29 mouse cellular contexts compared by ENCODE assay signal in the genomic region with DNA sequence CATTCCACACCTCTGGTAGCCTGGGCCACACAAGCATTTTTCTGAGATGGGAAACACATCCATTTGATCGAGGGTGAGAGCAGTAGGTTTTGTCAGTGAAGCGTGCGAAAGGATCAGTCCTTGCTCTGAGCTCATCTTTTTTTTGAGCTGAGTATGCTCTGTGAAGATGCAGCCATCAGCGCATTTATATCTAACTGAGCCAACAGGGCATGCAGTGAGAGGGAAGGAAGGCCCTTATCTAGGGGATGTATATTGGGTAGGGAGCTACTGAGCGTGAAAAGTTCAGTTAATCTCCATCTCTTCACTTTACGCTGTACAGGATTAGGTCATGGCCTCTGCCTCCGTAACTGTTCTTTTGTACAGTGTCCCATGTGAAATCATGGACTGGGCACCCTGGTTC. TPM values are rescaled to one million over a fixed set of nuclear protein-coding genes. Genes with fewer than 3 reads are reported as not detected.
DNase-seq lines count a peak whose midpoint lies in the region; ATAC-seq and TF ChIP-seq lines count a peak whose summit lies in the region.
"Had no signal": no experiment of that assay in that cellular context is flagged by ENCODE, and none has a peak within 500 bp of the region (broad histone marks: within the 10 kb centered on the region; RNA-seq: fewer than 3 reads in every experiment).

No protein-coding gene starts in this region.

- no peak for TF ChIP-seq CTCF in hindbrain, postnatal 0 days (IDR thresholded peaks at IDR 0.05; ENCODE audit: low read depth)
- TF ChIP-seq CTCF in liver, embryonic 14.5 days (IDR thresholded peaks at IDR 0.05; ENCODE audit: low read depth), result no peak

- no peak overlapping the region for H3K27ac ChIP-seq in hindbrain, embryonic 16.5 days (ENCODE audit: low read depth, low read length)
- H3K27ac ChIP-seq in hindbrain, postnatal 0 days, result no peak overlapping the region
- H3K27ac ChIP-seq in liver, embryonic 12.5 days, result no peak overlapping the region
- H3K27ac ChIP-seq in kidney, embryonic 16.5 days (ENCODE audit: low read length), result no peak overlapping the region
- H3K27ac ChIP-seq in liver, embryonic 14.5 days, result no peak overlapping the region
- H3K27ac ChIP-seq: embryonic facial prominence, embryonic 12.5 days; heart, adult 2 months; hindbrain, embryonic 13.5 days; limb, embryonic 10.5 days; limb, embryonic 15.5 days; stomach, embryonic 15.5 days had no signal

- H3K9me3 ChIP-seq in hindbrain, embryonic 16.5 days (ENCODE audit: control insufficient read depth, low read length), result no peaks in the 10 kb centered on the region
- H3K9me3 ChIP-seq in hindbrain, postnatal 0 days (ENCODE audit: low read length), result no peaks in the 10 kb centered on the region
- H3K9me3 ChIP-seq in liver, embryonic 12.5 days (replicated peaks), result no peaks in the 10 kb centered on the region
- no peaks in the 10 kb centered on the region for H3K9me3 ChIP-seq in kidney, embryonic 16.5 days (ENCODE audit: low read length)
- no peaks in the 10 kb centered on the region for H3K9me3 ChIP-seq in liver, embryonic 14.5 days (ENCODE audit: control insufficient read depth, low read length)
- H3K9me3 ChIP-seq: embryonic facial prominence, embryonic 12.5 days; G1E; heart, embryonic 12.5 days; hindbrain, embryonic 13.5 days; limb, embryonic 10.5 days; limb, embryonic 15.5 days; stomach, embryonic 15.5 days had no signal

- H3K9ac ChIP-seq in hindbrain, embryonic 16.5 days (ENCODE audit: low read depth, low read length), result no peak overlapping the region
- no peak overlapping the region for H3K9ac ChIP-seq in hindbrain, postnatal 0 days (replicated peaks; ENCODE audit: low read length)
- H3K9ac ChIP-seq in liver, embryonic 12.5 days, result no peak overlapping the region
- H3K9ac ChIP-seq in kidney, embryonic 16.5 days (replicated peaks; ENCODE audit: low read length), result no peak overlapping the region
- H3K9ac ChIP-seq in liver, embryonic 14.5 days (replicated peaks), result no peak overlapping the region
- H3K9ac ChIP-seq: embryonic facial prominence, embryonic 12.5 days; heart, embryonic 12.5 days; hindbrain, embryonic 13.5 days; limb, embryonic 15.5 days; lung, embryonic 14.5 days; stomach, embryonic 15.5 days had no signal

- H3K4me3 ChIP-seq in hindbrain, embryonic 16.5 days (ENCODE audit: low read length), result no peak overlapping the region
- H3K4me3 ChIP-seq in hindbrain, postnatal 0 days (ENCODE audit: low read length), result no peak overlapping the region
- H3K4me3 ChIP-seq in liver, embryonic 12.5 days, result no peak overlapping the region
- H3K4me3 ChIP-seq in kidney, embryonic 16.5 days (ENCODE audit: low read length), result no peak overlapping the region
- no peak overlapping the region for H3K4me3 ChIP-seq in liver, embryonic 14.5 days (ENCODE audit: insufficient read depth in 1 of 2, low read depth in 2 of 2, low read length in 2 of 2)
- H3K4me3 ChIP-seq: embryonic facial prominence, embryonic 12.5 days; heart, adult 2 months; heart, embryonic 12.5 days; hindbrain, embryonic 13.5 days; limb, embryonic 10.5 days; limb, embryonic 15.5 days; stomach, embryonic 15.5 days had no signal

- no peaks in the 10 kb centered on the region for H3K4me1 ChIP-seq in hindbrain, embryonic 16.5 days (ENCODE audit: control insufficient read depth, insufficient read depth, low read depth, low read length)
- 0 out of 2 replicates have a peak, but pooled peaks cover 1% of the 10 kb centered on the region for H3K4me1 ChIP-seq in hindbrain, postnatal 0 days (ENCODE audit: insufficient read depth, low read length)
- no peaks in the 10 kb centered on the region for H3K4me1 ChIP-seq in liver, embryonic 12.5 days
- H3K4me1 ChIP-seq in kidney, embryonic 16.5 days (ENCODE audit: insufficient read depth, low read length), result peaks cover 17% of the 10 kb centered on the region
- peaks cover 0 to 2% of the 10 kb centered on the region in 2 experiments; a peak in 2 of 4 replicates for H3K4me1 ChIP-seq in liver, embryonic 14.5 days (replicated peaks; ENCODE audit: control insufficient read depth in 2 of 2, insufficient read depth in 2 of 2, low read length in 1 of 2)
- H3K4me1 ChIP-seq: embryonic facial prominence, embryonic 12.5 days; heart, embryonic 12.5 days; limb, embryonic 15.5 days; stomach, embryonic 15.5 days had no signal

- no peak overlapping the region for H3K4me2 ChIP-seq in hindbrain, embryonic 16.5 days (ENCODE audit: low read length)
- H3K4me2 ChIP-seq in hindbrain, postnatal 0 days (ENCODE audit: low read depth, low read length), result no peak overlapping the region
- no peak overlapping the region for H3K4me2 ChIP-seq in liver, embryonic 12.5 days
- no peak overlapping the region for H3K4me2 ChIP-seq in kidney, embryonic 16.5 days (replicated peaks; ENCODE audit: low read depth, low read length)
- H3K4me2 ChIP-seq in liver, embryonic 14.5 days (ENCODE audit: low read depth), result no peak overlapping the region
- H3K4me2 ChIP-seq: embryonic facial prominence, embryonic 12.5 days; heart, embryonic 12.5 days; hindbrain, embryonic 13.5 days; limb, embryonic 15.5 days; lung, embryonic 14.5 days; stomach, embryonic 15.5 days had no signal

- no peak for TF ChIP-seq EP300 in liver, embryonic 14.5 days (IDR thresholded peaks at IDR 0.05; ENCODE audit: low read depth)

- no peak for DNase-seq in hindbrain, postnatal 0 days (ENCODE audit: low spot score)
- DNase-seq in liver, result no peak
- DNase-seq in liver, embryonic 14.5 days (ENCODE audit: low read depth in 3 of 3, low spot score in 3 of 3), result no peak
- no peak for DNase-seq in ovary, postnatal 36 days (ENCODE audit: low spot score)
- DNase-seq in thymus, postnatal 36 days, result no peak
- DNase-seq: adrenal gland, adult 8-10 months; cerebellum, adult 8-10 months; cerebellum, postnatal 25 days; embryo, embryonic 11 days; heart, adult 2 months; heart, postnatal 4 days; layer of hippocampus, postnatal 36 days; lung, embryonic 14.5 days; lung, postnatal 14 days; midbrain, embryonic 14.5 days; right cerebral cortex, postnatal 14 days; thymus, postnatal 25 days had no signal

- no peaks in the 10 kb centered on the region for H3K36me3 ChIP-seq in hindbrain, embryonic 16.5 days (ENCODE audit: control insufficient read depth, insufficient read depth, low read length)
- no peaks in the 10 kb centered on the region for H3K36me3 ChIP-seq in hindbrain, postnatal 0 days (ENCODE audit: insufficient read depth, low read length)
- no peaks in the 10 kb centered on the region for H3K36me3 ChIP-seq in liver, embryonic 12.5 days
- H3K36me3 ChIP-seq in kidney, embryonic 16.5 days (ENCODE audit: insufficient read depth, low read length), result no peaks in the 10 kb centered on the region
- no peaks in the 10 kb centered on the region for H3K36me3 ChIP-seq in liver, embryonic 14.5 days (replicated peaks; ENCODE audit: control insufficient read depth, insufficient read depth, low read depth)
- H3K36me3 ChIP-seq: embryonic facial prominence, embryonic 12.5 days; G1E; heart, embryonic 12.5 days; hindbrain, embryonic 13.5 days; limb, embryonic 10.5 days; limb, embryonic 15.5 days; stomach, embryonic 15.5 days had no signal

- no peaks in the 10 kb centered on the region for H3K27me3 ChIP-seq in hindbrain, embryonic 16.5 days (replicated peaks; ENCODE audit: control insufficient read depth, insufficient read depth, low read length)
- H3K27me3 ChIP-seq in hindbrain, postnatal 0 days (ENCODE audit: insufficient read depth, low read length), result no peaks in the 10 kb centered on the region
- H3K27me3 ChIP-seq in liver, embryonic 12.5 days (replicated peaks), result no peaks in the 10 kb centered on the region
- no peaks in the 10 kb centered on the region for H3K27me3 ChIP-seq in kidney, embryonic 16.5 days (ENCODE audit: insufficient read depth, low read length)
- no peaks in the 10 kb centered on the region for H3K27me3 ChIP-seq in liver, embryonic 14.5 days (ENCODE audit: control insufficient read depth, insufficient read depth, low read length)
- H3K27me3 ChIP-seq: embryonic facial prominence, embryonic 12.5 days; heart, embryonic 12.5 days; hindbrain, embryonic 13.5 days; limb, embryonic 15.5 days; stomach, embryonic 15.5 days had no signal

- 81% methylated on average over 7 of the region's 7 CpGs for WGBS in hindbrain, embryonic 16.5 days
- whole genome bisulfite sequencing in hindbrain, postnatal 0 days, result 83% methylated on average over 7 of the region's 7 CpGs
- 61% methylated on average over 7 of the region's 7 CpGs for WGBS in liver, embryonic 12.5 days (ENCODE audit: insufficient replicate concordance)
- 74% methylated on average over 7 of the region's 7 CpGs for WGBS in kidney, embryonic 16.5 days
- 63% methylated on average over 7 of the region's 7 CpGs for WGBS in liver, embryonic 14.5 days (ENCODE audit: insufficient replicate concordance)

- 0 out of 2 replicates have a peak, but pooled peaks have one; percentile 37 for ATAC-seq in hindbrain, embryonic 16.5 days
- no peak for ATAC-seq in hindbrain, postnatal 0 days
- peak; percentile 13 for ATAC-seq in liver, embryonic 12.5 days
- ATAC-seq in kidney, embryonic 16.5 days (ENCODE audit: low FRiP score, low TSS enrichment), result peak; percentile 89
- ATAC-seq in liver, embryonic 14.5 days (ENCODE audit: insufficient read depth), result peak; percentile 22; the same call in 1 of the 2 replicates
- ATAC-seq: forebrain, embryonic 14.5 days; inflammation-experienced regulatory T-cells, adult 6 months had no signal

RNA-seq across cellular contexts. Expression of gene Plcb1, which starts 46.0 kb away (rescaled TPM):
- polyA plus RNA-seq in hindbrain, embryonic 16.5 days (2015; fragmentation: Nextera tagmentation; extraction: Ambion mirVana), result 46.3 and 51.8 TPM in 2 replicates
- total RNA-seq in hindbrain, postnatal 0 days (2014; rRNA removed), result 46.8 and 48.8 TPM in 2 replicates
- polyA plus RNA-seq in hindbrain, postnatal 0 days (2015; fragmentation: Nextera tagmentation; extraction: Ambion mirVana), result 47.4 and 51.5 TPM in 2 replicates
- 4.4 and 4.9 TPM in 2 replicates for polyA plus RNA-seq in liver, embryonic 12.5 days (2016; fragmentation: Nextera tagmentation; extraction: Ambion mirVana)
- polyA plus RNA-seq in kidney, embryonic 16.5 days (2015; fragmentation: Nextera tagmentation; extraction: Ambion mirVana), result 20.3 and 25.1 TPM in 2 replicates
- 0.43 and 0.56 TPM in 2 replicates for polyA plus RNA-seq in liver, embryonic 14.5 days (2012; rRNA removed)
- polyA plus RNA-seq in liver, embryonic 14.5 days (2014; fragmentation: Nextera tagmentation; extraction: Ambion mirVana), result 1.7 and 3.0 TPM in 2 replicates
- polyA plus RNA-seq: G1E had no signal
